Mouse (Mus musculus) cerebellum, adult (tissue): ENCODE measurements at regions not wholly inside any gene's neighbourhood (a gene's known extent, or its start where the extent isn't known, plus 50 kb on each side); places are given as distances from the start of the nearest gene placed in this dataset.

Experiments
- ATAC-seq: cut with Nextera tagmentation; 2 replicates; pipeline ENCODE4 v1.9.2; 2017; ENCODE audit warnings: mild to moderate bottlenecking, moderate library complexity, mixed read lengths; ENCODE audit not compliant: insufficient number of reproducible peaks, low FRiP score, low TSS enrichment

DNA sequence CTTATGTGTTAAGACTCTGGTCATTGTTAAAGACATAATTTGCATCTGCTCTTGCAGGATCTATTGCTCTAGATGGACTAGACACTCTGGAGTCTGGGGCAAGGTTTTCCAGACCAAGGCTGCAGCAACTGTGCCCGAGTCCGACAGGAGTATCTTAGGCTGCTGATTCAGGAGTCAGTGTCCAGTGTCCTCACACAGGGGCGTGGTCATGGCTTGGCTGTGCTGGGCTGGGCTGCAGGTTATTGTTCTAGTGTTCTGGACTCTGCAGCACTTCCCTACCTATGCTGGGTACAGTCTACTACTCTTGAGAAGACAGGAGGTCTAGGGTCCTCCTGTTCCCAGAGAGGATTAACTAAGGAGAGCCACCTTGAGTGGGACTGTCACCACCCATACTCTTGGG, 161.5 kb upstream of the Prox1 start:
- no peak for ATAC-seq

DNA sequence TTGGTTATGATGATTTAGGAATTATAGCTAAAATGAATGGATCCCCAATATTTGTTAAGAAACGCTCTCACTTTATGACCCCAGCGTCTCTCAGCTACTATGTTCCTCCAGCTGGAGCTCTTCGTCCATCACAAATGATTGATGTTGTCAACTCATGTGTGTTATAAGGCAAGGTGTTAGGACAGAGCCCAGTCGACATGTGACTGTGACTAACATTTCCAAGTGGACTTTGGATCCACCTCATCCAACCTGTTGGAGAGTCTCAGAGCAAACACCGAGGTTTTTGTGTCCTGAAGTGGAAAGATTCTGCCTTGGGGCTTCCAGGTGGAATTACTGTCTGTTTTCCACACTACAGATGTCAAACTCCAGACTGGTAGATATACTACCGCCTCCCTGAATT, 154.0 kb upstream of the Prox1 start:
- ATAC-seq: no peak

DNA sequence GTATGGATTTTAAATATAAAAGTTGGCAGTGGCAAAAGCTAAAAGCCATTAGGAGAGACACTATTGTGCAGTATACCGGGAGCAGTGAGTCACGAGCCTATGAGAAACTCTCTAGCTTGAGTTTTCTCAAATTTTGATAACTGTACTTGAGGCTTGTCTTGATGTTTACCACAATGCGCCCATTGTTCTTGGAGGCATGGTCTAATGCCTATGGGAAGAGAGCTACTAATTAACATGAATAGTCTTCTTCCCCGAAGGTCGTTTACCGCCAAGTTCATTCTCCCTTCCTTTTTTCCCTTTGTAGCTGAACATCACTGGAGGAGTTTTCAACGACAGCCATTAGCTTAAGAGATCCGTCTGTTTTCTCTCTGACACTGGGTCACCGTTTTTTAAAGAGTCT, 153.2 kb upstream of the Prox1 start:
- ATAC-seq: no peak

DNA sequence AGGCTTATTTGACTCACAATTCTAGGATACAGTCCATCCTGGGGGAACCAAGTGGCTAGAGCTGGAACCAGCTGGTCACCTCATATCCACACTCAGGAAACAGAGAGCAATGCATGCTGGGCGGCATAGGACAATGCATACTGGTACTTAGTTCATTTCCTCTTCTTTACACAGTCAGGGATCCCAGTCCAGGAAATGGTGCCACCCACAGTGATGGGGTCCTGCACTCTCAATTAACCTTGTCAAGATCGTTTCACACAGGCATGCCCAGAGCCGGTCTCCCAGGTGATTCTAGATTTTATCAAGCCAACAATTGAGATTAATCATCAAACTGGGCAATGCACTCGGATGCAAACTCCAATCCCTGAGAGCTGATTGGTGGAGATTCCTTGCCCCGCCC, 145.7 kb upstream of the Prox1 start:
- no peak for ATAC-seq

DNA sequence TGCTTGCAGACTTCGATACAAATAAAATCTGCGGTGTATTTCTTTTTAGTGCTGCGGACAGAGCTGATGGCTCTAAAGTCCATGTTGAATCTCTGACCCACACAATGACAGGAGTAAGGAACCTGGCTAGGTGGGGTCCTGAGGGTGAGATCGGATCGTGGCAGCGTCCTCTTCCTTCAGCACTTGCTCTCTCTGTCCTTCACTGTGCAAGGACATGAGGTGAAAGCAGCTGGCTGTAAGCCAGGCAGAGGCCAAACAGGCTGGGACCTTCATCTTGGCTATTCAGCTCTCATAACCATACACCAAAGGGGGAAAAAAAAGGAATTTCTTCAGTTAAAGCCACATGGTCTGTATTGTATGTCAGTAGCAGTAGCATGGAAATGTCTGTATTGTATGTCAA, 139.3 kb upstream of the Prox1 start:
- no peak for ATAC-seq

DNA sequence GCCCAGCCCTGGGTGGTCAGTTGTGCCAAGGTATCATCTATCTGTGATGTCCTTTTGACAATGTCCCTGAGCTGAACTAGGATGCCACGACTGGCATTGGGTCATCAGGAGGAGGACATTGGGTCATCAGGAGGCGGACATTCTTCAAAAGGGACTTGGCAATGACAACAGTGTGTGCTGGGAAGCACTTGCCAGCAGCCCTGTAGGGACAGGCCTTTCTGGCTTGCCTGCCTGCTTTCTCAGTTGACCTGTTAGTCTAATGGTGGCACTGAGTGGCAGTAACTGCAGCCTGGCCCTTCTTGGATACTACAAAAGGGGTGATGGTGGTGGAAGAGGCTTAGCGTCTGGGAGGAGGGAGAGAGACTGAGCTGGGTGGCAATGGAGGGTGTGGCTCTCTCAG, 137.2 kb upstream of the Prox1 start:
- ATAC-seq: no peak

DNA sequence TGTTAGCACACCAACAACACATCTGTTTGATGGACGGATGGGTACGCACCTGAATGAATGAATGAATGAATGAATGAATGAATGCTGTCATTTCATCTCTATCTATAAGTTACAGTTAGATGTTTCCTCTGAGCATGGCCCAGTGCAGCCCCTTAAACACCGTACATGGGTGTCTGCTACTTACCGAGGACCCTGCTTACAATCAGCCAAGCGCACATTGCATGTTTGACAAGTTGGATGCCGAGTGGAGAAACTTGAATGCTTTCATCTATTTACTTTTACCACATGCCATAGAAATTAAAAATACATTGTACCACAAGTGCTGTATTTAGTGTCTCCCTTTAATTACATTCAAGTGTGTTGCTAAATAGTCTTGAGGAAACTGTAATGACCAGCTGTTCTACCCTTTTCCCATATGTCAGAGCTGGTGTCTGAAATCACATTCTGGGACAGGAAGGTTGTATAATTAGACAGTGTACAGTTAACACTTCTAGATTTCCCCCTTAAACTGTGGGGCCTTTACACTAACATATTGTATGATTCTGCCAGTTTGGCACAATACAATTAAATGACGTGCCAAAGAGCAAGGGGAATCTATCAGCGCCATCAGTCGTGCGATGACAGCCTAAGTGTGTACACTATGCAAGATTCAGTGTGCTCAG, 127.3 kb upstream of the Prox1 start:
- ATAC-seq: no peak

DNA sequence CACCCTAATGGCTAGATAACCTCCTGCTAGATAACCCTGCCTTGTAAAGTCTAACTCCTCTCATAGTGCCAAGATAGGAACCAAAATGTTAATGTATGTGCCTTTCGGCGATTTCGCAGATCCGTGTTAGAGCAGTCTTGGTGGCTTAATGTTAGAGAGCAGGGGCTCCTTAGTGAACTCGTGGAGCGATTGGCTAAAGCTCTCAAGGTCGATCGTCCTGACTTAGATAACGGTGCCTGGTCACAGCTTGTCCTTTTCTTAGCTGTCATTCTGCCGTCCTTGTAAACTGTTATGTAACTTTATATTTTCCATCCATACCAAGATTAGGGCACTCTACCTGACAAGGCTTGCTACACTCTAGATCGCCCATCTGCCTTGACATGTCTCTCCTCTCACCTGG, 119.5 kb upstream of the Prox1 start:
- ATAC-seq: no peak

DNA sequence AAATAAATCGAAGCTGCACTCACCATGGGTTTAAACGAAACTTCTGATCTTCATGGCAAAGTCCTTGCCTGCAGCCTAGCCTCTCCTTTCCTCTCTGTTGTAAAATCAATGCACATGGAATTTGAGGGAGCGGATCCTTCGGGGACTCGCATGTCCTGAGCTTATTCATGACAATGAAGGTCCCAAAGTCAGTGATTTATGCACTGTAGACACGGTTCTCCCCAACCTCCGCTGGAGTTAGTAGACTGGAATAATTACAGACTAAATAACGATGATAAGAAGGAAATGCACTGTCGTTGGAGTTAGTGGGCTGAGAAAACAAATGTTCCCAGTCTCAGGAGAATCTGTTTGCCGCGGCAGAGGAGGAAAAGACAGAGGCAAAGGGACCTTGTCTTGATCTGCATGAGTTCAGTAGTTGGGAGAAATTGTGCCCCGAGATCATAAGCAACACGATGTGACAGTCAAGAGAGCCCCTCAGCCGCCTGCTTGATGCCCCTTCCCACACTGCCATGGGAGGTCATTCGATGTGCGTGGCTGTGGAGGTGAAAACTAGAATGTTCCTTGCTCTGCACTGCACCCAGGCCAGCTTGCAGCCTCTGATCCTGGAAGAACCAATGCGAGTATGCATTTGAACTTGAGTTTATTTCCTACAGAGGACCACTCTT, 116.1 kb upstream of the Prox1 start:
- ATAC-seq: no peak

DNA sequence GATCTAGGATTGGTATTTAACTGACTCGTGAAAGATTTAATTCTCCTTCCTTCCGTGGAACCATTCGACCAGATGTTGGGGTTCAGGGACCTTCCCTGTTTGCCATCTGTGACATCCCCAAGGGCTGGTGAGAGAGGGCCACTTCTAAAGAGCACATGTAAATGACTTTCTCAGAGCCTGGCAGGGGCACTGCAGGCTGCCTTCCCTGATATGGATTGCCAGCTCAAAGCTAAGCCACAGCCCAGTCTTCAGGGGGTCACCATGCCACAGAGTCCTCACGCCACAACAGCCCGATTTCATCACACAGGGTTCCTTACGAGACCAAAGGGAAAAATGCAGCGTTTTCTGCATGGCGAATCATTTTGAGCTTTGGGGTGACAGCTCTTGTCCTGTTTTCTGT, 115.1 kb upstream of the Prox1 start:
- no peak for ATAC-seq

DNA sequence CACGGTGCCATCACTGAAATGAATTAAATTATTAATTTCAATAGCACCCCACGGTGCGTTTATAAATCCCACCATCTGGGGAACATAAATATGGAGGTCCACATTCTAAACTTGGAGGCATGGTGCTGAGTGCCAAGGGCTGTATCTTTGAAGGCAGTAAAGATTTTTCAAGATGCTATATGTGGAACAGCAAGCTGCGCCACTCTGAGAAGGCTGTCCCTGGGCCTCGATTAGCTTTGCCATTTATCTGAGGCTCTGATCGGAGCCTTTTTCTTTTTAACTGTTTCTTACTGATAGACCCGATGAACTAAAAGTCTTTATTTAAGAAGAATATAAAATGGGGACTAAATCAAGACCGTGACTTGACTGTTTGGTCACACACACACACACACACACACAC, 114.5 kb upstream of the Prox1 start:
- no peak for ATAC-seq

DNA sequence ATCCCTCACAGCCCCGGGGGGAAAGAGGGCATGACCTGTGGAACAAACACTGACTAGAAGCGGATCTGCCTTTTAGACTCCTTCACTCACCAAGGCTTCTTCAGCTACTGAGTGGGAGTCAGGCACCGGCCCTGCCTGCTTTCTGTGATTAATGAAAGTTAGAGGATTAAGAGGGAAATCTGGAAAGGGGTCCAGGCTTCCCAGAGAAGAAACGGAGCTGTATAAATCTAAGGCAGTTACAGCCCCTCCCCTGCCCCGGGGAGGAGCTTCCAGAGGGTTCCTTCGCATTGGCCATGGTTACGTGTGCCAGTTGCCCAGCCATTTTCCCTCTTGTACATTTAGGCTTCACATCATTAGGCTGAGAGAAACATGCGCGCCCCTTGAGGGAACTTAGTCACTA, 113.6 kb upstream of the Prox1 start:
- ATAC-seq: no peak

DNA sequence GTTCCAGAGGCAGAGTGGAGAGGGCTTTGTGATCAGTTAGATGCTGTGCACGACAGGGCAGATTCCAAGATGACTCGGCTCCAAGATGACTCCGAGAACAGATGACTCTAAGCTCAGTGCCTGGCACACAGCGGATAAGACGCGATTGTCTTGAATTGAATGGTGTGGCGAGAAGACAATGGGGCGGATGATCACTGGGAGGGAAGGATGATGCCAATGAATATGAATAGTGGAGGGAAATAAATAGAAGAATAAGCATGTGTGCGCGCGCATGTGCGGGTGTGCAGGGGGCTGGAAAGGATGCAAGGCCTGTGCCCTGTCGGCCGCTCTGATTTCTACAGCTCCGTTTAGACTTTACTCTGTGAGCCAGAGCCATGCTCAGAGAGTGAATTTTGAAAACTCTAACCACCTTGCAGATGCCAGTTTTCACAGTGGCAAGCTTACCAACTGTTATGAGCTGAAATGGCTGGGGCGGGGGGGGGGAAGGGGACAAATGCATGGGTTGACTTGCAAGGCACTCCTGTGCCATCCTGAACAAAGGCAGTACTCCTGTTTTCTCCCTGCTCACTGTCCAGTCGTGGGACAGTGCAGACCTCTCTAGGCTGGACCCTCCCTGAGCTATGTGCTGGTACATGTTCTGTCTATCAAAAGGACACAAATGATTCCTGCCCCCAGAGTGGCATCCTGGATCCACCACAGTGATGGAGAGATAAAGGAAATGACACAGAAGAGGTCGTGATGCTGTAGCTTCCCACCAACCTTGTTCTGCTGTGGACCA, 109.8 kb upstream of the Prox1 start:
- ATAC-seq: no peak

DNA sequence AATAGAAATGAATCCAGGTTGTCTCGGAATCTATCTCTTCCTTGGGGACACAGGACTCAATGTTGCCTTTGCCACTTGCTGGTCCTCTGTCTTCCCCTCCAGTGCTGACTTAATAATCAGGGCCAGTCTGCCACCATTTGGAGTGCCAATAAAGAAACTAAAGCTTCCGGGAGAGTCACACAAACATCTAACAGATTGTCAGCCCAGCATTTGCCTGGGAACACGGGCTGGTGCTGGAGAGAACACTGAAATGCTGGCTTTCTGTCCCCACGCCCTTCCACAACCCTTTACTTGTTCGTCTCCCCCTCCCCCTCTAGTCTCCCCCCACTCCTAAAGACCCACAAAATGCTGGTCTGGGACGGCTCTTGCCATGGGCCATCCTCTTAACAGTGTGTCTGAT, 104.4 kb upstream of the Prox1 start:
- ATAC-seq: no peak

DNA sequence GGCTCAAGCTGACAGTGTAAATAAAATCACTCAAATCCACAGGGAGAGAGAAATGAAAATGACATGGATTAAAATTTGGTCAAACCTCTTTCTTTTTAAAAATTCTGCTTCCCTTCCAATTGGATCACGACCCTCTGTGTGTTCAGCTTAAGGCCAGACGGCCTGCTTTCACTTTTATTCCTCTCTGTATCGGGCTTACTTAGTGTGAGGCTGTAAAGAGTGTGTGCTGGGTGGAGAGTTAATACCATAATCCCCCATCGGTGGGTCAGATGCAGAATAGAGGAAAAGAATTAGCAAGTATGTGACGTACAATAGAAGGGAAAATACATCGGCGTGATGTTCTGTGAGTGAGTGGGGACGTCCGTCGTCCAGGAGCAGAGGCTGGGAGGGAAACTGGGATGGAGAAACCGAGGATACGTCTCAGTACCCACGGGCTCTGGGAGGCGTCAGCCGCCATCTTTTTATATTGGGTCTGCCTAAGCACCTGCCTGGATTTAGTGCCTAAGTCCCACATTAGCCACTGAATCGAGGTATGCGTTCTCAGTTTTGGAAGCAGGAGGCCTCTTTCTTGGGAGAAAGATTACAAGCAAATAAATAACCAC, 100.4 kb upstream of the Prox1 start:
- no peak for ATAC-seq

DNA sequence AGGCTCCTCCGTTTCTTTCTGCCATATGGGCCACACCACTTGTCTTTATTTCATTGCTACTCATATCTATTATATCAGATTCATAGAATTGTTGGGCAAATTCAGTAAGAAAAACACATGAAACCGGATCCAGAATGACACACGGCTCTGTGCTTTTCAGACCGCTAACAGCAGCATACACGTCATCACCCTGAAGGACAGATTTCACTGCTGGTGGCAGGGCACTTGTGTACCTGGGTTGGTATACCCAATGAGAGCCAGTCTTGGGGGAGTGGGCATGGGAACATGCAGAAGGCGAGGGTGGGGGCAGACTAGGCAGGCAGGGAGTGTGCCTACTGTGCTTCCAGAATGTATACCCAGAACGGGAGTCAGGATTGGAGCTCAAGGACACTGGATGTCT, 98.7 kb upstream of the Prox1 start:
- ATAC-seq: no peak

DNA sequence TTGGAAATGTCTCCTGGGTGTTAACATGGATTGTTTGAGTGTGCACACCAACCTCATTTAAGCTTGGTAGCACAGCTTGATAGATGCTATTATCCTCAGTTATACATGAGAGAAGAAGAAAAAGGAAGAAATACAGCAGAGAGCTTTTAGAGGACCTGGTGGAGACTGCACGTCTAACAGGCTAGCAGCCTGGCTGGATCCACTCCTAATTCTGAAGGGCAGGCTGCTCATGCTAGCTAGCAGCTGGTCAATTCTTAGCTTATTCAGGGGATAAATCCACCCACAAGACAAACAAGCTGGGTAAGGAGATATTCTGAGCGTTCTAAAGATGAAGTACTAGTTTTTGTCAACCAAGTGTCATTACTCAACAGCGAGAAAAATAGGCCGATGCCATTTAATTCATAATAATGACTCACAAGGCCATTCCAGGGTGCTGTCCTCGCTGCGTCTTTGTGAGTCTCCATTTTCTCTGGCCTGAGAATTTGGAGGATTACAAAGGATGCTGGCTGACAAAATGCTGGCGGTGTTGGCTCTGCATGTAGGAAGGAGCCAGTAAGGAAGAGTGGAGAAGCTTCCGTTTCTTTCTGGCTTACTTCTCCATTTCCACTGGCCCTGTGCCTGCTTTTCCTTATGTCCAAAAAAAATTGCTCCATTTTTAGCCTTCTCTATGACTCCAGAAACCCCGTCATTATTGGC, 94.7 kb upstream of the Prox1 start:
- ATAC-seq: no peak; the same call in none of the 2 replicates

DNA sequence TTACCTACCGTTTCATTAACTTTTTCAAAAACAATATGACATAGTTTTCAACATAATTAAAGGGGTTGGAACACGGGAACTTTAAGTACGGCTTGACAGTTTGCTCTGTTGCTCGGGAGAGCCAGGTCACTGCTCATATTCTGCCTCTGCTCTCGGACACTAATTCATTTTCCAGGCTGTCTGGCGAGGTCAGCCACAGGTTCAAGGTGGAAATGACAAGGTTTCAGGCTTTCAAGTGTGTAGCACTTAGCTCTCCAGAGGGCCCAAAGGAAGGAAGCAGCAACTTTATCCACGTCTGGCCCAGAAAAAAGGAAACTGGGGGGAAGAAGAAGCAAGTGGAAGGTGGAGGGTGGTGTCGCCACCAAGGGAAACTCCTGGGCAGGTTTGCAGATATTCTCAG, 94.0 kb upstream of the Prox1 start:
- no peak for ATAC-seq

DNA sequence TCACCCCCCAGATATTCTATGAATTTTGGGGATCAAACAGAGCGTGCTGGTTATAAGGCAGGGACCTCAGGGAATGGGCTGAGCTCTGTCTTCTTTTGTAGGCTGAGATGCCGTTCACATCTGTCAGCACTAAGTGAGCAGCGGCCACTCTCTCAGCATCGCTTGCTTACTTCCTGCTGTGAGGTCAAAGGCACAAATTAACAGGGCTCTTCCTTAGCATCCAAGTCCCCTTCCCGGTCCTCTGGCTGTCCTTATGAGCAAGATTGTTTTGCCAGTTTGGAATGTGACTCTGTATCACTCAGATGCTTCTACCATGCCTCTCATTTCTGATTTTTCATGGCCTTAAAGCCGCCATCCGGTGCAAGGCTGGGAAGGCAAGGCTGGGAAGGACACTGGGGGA, 93.1 kb upstream of the Prox1 start:
- no peak for ATAC-seq

DNA sequence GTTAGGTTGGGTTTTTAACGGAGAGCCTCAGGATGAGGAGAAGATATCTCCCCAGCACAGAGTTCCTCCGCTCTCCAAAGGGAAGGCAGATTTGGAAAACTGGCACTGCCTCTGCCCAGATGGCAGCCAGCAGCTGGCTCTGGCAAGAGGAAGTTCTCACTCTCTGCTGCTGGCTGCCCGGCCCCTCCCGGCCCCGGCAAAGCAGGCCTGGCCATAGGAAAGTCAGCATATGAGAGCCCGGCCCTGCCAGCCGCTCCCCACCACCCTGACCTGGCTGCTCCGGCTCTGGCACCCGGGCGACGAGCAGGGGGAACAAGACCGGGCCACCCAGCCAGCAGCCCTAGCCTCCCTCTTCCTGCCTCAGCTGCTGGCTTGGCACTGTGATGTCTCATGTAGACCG, 89.1 kb upstream of the Prox1 start:
- ATAC-seq: no peak
